Mouse (Mus musculus) hindbrain, embryonic 14.5 days (tissue): ENCODE data around the gene Trpv1. TPM values are rescaled to one million over a fixed set of nuclear protein-coding genes. Genes with fewer than 3 reads are reported as not detected.
A peak's percentile ranks its signal among the peaks of the same experiment; 100 is the strongest.

ENCODE experiments used
- ATAC-seq: fragments of 200-750 bp; cut with Nextera tagmentation; 2 replicates; pipeline ENCODE4 v1.8.0; 2017; ENCODE audit warnings: moderate number of reproducible peaks, mild to moderate bottlenecking, moderate TSS enrichment, moderate library complexity; ENCODE audit not compliant: low FRiP score
- DNase-seq: peaks from one replicate; pipeline ENCODE4 v3.0.0-alpha.2; 2015; ENCODE audit warnings: low spot score
- H3K27ac ChIP-seq: fragments of 300-500 bp; sonication (generic); 2 replicates; pipeline ENCODE4 v1.5.1; 2014; ENCODE audit warnings: mild to moderate bottlenecking, moderate library complexity
- H3K27me3 ChIP-seq: fragments of 300-500 bp; sonication (generic); 2 replicates; pipeline ENCODE4 v1.6.1; 2014; ENCODE audit warnings: mild to moderate bottlenecking, low read length, mixed read lengths; ENCODE audit not compliant: control insufficient read depth, insufficient read depth
- H3K36me3 ChIP-seq: fragments of 300-500 bp; sonication (generic); replicated peaks from 2 replicates; pipeline ENCODE4 v1.6.1; 2014; ENCODE audit not compliant: control insufficient read depth, insufficient read depth
- H3K4me1 ChIP-seq: fragments of 300-500 bp; sonication (generic); replicated peaks from 2 replicates; pipeline ENCODE4 v1.6.1; 2014; ENCODE audit warnings: antibody characterized with exemption, low read length, mixed read lengths; ENCODE audit not compliant: control insufficient read depth, insufficient read depth
- H3K4me2 ChIP-seq: fragments of 300-500 bp; sonication (generic); replicated peaks from 2 replicates; pipeline ENCODE4 v1.6.1; 2014; ENCODE audit warnings: mild to moderate bottlenecking, moderate library complexity
- H3K4me3 ChIP-seq: fragments of 300-500 bp; sonication (generic); replicated peaks from 2 replicates; pipeline ENCODE4 v1.5.1; 2014; ENCODE audit warnings: mild to moderate bottlenecking, low read length
- H3K9ac ChIP-seq: fragments of 300-500 bp; sonication (generic); 2 replicates; pipeline ENCODE4 v1.6.1; 2014
- H3K9me3 ChIP-seq: fragments of 300-500 bp; sonication (generic); 2 replicates; pipeline ENCODE4 v1.6.1; 2016; ENCODE audit warnings: low read length; ENCODE audit not compliant: control insufficient read depth
- WGBS: fragments of 180-500 bp; shearing (Covaris S2); extraction: QIAGEN DNeasy Blood & Tissue Kit; methylation state at CpG from one replicate; pipeline ENCODE4 v1.1.7; 2014; 5-methylcytosine and 5-hydroxymethylcytosine counted together
- polyA plus RNA-seq: library from polyadenylated mRNA; unstranded; fragments of >200 nt; fragmentation: Nextera tagmentation; extraction: Ambion mirVana; gene quantifications from 2 replicates; pipeline ENCODE4 v1.2.1, GENCODE M21; 2014

Trpv1 gene
- polyA plus RNA-seq, 1 experiment from 2014 or later = 0.16 TPM

DNA sequence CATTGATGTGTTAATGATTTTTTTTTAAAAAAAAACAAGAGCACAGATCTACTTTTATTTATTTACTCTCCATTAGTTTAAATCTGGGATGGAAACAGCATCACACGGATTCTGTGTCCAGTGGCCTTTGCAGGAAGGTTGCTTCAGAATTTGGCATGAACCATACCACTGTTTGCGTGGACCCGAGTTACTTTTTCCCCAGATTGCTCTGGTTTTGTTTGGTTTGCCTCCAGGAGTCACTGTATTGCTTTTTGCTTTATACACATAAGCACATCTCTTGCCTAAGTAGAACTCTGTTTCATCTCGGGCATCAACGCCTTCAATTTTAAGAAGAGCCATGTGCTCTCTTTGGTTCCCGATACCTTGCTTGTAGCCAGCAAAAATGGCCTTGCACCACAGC lies 8.2 kb upstream of the Trpv1 start:
- WGBS = 92% methylated on average over 6 of the region's 6 CpGs
- H3K4me1 ChIP-seq = no peaks in the 10 kb centered on the region
- no peak for ATAC-seq

DNA sequence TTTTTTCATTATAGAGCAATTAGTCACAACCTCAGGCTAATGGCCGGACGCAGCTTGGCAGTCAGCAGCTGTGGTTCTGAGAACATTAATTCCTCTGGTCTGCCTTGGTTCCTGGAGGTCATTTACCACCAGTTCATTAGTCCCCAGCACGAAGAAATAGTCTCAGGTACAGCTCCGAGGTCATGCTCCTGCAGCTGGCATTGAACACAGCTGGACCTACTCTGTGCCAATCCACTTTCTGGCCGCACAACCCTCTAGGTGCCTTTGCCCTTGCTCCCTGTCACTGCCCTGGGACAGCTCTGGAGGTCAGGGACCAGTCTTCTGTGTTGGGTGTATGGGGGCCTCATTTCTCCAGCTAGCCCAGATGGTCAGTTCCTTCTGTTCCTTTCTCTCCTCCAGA lies 5.2 kb upstream of the Trpv1 start:
- no peaks in the 10 kb centered on the region for H3K27me3 ChIP-seq
- WGBS = 80% methylated on average over 5 of the region's 5 CpGs
- no peaks in the 10 kb centered on the region for H3K9me3 ChIP-seq
- H3K4me3 ChIP-seq = no peak overlapping the region
- no peak overlapping the region for H3K4me2 ChIP-seq
- H3K36me3 ChIP-seq = no peaks in the 10 kb centered on the region
- no peak overlapping the region for H3K27ac ChIP-seq
- ATAC-seq (no peak), DNase-seq (no peak)
- no peak overlapping the region for H3K9ac ChIP-seq
- H3K4me1 ChIP-seq = no peaks in the 10 kb centered on the region

More for the DNA sequence above, 8.2 kb upstream of the Trpv1 start:
- H3K27me3 ChIP-seq = no peaks in the 10 kb centered on the region
- DNase-seq = no peak
- no peak overlapping the region for H3K4me2 ChIP-seq
- no peaks in the 10 kb centered on the region for H3K9me3 ChIP-seq
- H3K4me3 ChIP-seq = no peak overlapping the region
- no peak overlapping the region for H3K9ac ChIP-seq
- no peaks in the 10 kb centered on the region for H3K36me3 ChIP-seq
- H3K27ac ChIP-seq = no peak overlapping the region

DNA sequence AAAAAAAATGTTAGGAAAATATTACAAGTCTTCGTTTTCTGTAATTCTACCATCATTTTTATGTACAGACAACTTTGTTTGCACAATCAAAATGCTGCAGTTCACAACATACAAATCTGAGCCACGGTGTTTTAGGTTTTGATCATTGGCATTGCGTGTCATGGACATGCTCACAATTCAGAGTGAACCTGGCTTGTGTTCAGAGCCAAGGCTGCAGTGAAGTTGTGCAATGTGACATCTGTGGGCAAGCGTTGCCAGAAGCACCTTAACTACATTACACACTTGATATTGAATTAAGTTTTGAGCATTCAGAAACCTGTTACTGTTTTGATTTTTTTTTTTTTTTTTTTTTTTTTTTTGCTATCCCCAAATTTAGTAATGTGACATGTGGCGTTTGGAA lies 4.0 kb upstream of the Trpv1 start:
- H3K9me3 ChIP-seq = no peaks in the 10 kb centered on the region

GRCm38 (mm10) chr11:73232513-73232912 lies 1.6 kb upstream of the Trpv1 start:
- ATAC-seq = no peak
- WGBS = 72% methylated on average over 2 of the region's 2 CpGs
- Histone ChIP-seq H3K9me3 (no peaks in the 10 kb centered on the region), H3K4me3 (no peak overlapping the region), H3K36me3 (no peaks in the 10 kb centered on the region), H3K4me2 (no peak overlapping the region), H3K4me1 (no peaks in the 10 kb centered on the region), H3K27ac (no peak overlapping the region), H3K9ac (no peak overlapping the region), H3K27me3 (no peaks in the 10 kb centered on the region)
- DNase-seq = no peak

More for the DNA sequence above, 4.0 kb upstream of the Trpv1 start:
- Histone ChIP-seq H3K27me3 (no peaks in the 10 kb centered on the region), H3K36me3 (no peaks in the 10 kb centered on the region), H3K4me1 (no peaks in the 10 kb centered on the region), H3K9ac (no peak overlapping the region), H3K4me3 (no peak overlapping the region), H3K4me2 (no peak overlapping the region), H3K27ac (no peak overlapping the region)
- DNase-seq (no peak), ATAC-seq (no peak)
- 93% methylated on average over 5 of the region's 5 CpGs for WGBS

GRCm38 (mm10) chr11:73235990-73236701 lies 2.1 kb downstream of the Trpv1 start:
- Histone ChIP-seq H3K9ac (no peak overlapping the region), H3K4me1 (no peaks in the 10 kb centered on the region), H3K4me2 (no peak overlapping the region), H3K36me3 (no peaks in the 10 kb centered on the region), H3K9me3 (no peaks in the 10 kb centered on the region), H3K4me3 (no peak overlapping the region), H3K27me3 (no peaks in the 10 kb centered on the region), H3K27ac (0 out of 2 replicates have a peak overlapping the region, but pooled peaks have one; percentile 20)
- DNase-seq = peak; percentile 27
- 51% methylated on average over 5 of the region's 5 CpGs for WGBS
- ATAC-seq = no peak

- no peak for ATAC-seq
- Histone ChIP-seq H3K9ac (no peak overlapping the region), H3K4me3 (no peak overlapping the region), H3K27ac (no peak overlapping the region), H3K36me3 (no peaks in the 10 kb centered on the region), H3K4me2 (no peak overlapping the region), H3K27me3 (no peaks in the 10 kb centered on the region), H3K9me3 (no peaks in the 10 kb centered on the region), H3K4me1 (no peaks in the 10 kb centered on the region)
- 80% methylated on average over 3 of the region's 3 CpGs for WGBS
- DNase-seq = peak; percentile 30
Observed at GRCm38 (mm10) chr11:73236731-73237130, 2.6 kb downstream of the Trpv1 start.

DNA sequence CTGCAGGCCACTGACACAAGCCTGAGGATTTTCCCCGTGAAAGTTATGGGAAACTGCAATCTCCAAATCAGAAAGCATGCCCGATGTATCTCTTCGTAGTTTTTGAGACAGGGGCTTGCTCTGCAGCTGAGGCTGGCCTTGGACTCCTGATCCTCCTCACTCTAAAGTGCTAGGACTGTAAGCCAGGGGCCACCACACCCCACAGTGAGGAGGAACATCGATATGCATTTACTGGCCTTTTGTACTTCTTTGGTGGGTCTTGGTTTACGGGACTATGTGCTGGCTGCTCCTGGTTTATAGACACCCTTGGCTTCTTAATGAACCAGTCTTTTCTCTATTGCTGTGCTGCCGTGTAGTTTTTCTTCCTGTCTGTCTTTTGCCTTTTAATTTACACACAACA lies 8.1 kb downstream of the Trpv1 start:
- Histone ChIP-seq H3K27ac (no peak overlapping the region), H3K36me3 (no peaks in the 10 kb centered on the region), H3K4me3 (no peak overlapping the region), H3K9ac (no peak overlapping the region), H3K4me1 (no peaks in the 10 kb centered on the region), H3K4me2 (no peak overlapping the region), H3K27me3 (no peaks in the 10 kb centered on the region), H3K9me3 (no peaks in the 10 kb centered on the region)
- 83% methylated on average over 6 of the region's 6 CpGs for WGBS
- no peak for ATAC-seq
- DNase-seq = no peak

DNA sequence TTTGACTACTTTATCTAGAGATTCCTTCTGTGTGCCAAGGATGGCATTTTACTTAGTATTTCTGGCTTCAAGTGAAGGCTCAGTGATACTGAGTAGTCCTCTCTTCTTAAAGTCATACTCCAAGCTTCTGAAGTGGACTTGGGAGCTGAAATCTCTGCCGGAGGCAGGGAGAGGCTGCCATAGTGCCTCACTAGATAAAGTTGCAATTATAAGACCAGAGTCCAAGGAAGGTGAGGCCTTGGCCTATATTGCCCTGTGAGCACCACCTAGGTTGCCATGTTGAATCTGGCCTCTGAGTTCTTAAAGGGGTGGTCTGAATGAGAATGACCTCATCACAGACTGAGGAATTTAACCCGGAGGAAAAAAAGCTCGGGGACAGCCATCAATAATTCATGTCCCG lies 8.7 kb downstream of the Trpv1 start:
- ATAC-seq (no peak), DNase-seq (no peak)
- H3K9me3 ChIP-seq = no peaks in the 10 kb centered on the region
- H3K27me3 ChIP-seq = no peaks in the 10 kb centered on the region
- no peaks in the 10 kb centered on the region for H3K4me1 ChIP-seq
- H3K4me2 ChIP-seq = no peak overlapping the region
- WGBS = 76% methylated on average over 4 of the region's 4 CpGs
- no peak overlapping the region for H3K9ac ChIP-seq
- no peak overlapping the region for H3K4me3 ChIP-seq
- no peak overlapping the region for H3K27ac ChIP-seq
- H3K36me3 ChIP-seq = no peaks in the 10 kb centered on the region

- Histone ChIP-seq H3K9ac (no peak overlapping the region), H3K4me1 (no peaks in the 10 kb centered on the region), H3K4me2 (no peak overlapping the region), H3K9me3 (no peaks in the 10 kb centered on the region), H3K27ac (no peak overlapping the region), H3K27me3 (no peaks in the 10 kb centered on the region), H3K36me3 (no peaks in the 10 kb centered on the region), H3K4me3 (no peak overlapping the region)
- ATAC-seq (no peak), DNase-seq (no peak)
- WGBS = 76% methylated on average over 4 of the region's 4 CpGs
Observed at GRCm38 (mm10) chr11:73257362-73257945, 23.4 kb downstream of the Trpv1 start.
